Comparison of ENCODE assay signal across 12 mouse cellular contexts in the genomic region with DNA sequence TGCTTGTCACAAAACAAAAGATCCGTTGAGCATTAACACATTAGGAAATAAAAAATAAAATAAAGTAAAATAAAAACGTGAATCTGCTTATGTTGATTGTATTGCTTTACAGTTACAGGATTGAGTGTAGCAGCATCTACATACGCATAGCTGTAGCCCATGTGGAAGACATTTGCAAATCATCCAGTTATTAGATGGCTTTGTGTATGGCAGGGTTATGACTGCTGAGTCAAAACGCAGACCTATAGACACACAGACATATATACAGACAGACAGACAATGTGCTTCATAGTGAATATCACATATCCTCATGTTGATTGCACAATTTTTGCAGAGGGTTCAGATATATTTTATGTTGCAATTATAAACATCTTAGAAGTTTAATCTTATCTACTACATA.
DNase-seq lines count a peak whose midpoint lies in the region; ATAC-seq and TF ChIP-seq lines count a peak whose summit lies in the region.
"Had no signal": no experiment of that assay in that cellular context is flagged by ENCODE, and none has a peak within 500 bp of the region (broad histone marks: within the 10 kb centered on the region; RNA-seq: fewer than 3 reads in every experiment).

No protein-coding gene starts in this region.

- no peaks in the 10 kb centered on the region for H3K36me3 ChIP-seq in forebrain, embryonic 15.5 days
- no peaks in the 10 kb centered on the region for H3K36me3 ChIP-seq in hindbrain, embryonic 15.5 days
- H3K36me3 ChIP-seq in neural tube, embryonic 12.5 days = no peaks in the 10 kb centered on the region

- no peak for TF ChIP-seq CTCF in layer of hippocampus, adult 2 months (conservative IDR thresholded peaks at IDR 0.05)

- no peaks in the 10 kb centered on the region for H3K9me3 ChIP-seq in forebrain, embryonic 15.5 days
- no peaks in the 10 kb centered on the region for H3K9me3 ChIP-seq in hindbrain, embryonic 15.5 days
- no peaks in the 10 kb centered on the region for H3K9me3 ChIP-seq in neural tube, embryonic 12.5 days

- H3K4me1 ChIP-seq in forebrain, embryonic 15.5 days = peaks cover 24% of the 10 kb centered on the region
- H3K4me1 ChIP-seq in hindbrain, embryonic 15.5 days (replicated peaks) = peaks cover 8% of the 10 kb centered on the region
- H3K4me1 ChIP-seq in neural tube, embryonic 12.5 days = peaks cover 7% of the 10 kb centered on the region; the same call in 1 of the 2 replicates

- peak; percentile 65 for ATAC-seq in forebrain, embryonic 15.5 days (replicated peaks)
- ATAC-seq in hindbrain, embryonic 15.5 days (ENCODE audit: low FRiP score, low read depth) = 0 out of 2 replicates have a peak, but pooled peaks have one; percentile 43
- ATAC-seq in neural tube, embryonic 12.5 days (ENCODE audit: low FRiP score, low read depth) = peak; percentile 62
- ATAC-seq: CD4-positive, CD25-positive, alpha-beta regulatory T cell, adult 4 months; lung, postnatal 0 days had no signal

- no peak for DNase-seq in layer of hippocampus, adult 2 months (ENCODE audit: low spot score in 2 of 2)
- DNase-seq in layer of hippocampus, adult 8-10 months (ENCODE audit: low spot score in 2 of 2) = no peak
- no peak for DNase-seq in adrenal gland, postnatal 25 days
- no peak for DNase-seq in ovary, postnatal 14 days (ENCODE audit: low spot score)
- DNase-seq: kidney, postnatal 36 days; spleen, adult 18-20 months had no signal

- no peaks in the 10 kb centered on the region for H3K27me3 ChIP-seq in forebrain, embryonic 15.5 days
- no peaks in the 10 kb centered on the region for H3K27me3 ChIP-seq in hindbrain, embryonic 15.5 days
- no peaks in the 10 kb centered on the region for H3K27me3 ChIP-seq in neural tube, embryonic 12.5 days (replicated peaks)

- H3K4me3 ChIP-seq in layer of hippocampus, adult 2 months = peak overlapping the region; percentile 55
- peak overlapping the region; percentile 39 for H3K4me3 ChIP-seq in forebrain, embryonic 15.5 days
- H3K4me3 ChIP-seq in hindbrain, embryonic 15.5 days = peak overlapping the region; percentile 35
- H3K4me3 ChIP-seq in neural tube, embryonic 12.5 days = no peak overlapping the region

- peak overlapping the region; percentile 85 for H3K27ac ChIP-seq in layer of hippocampus, adult 2 months
- peak overlapping the region; percentile 97 for H3K27ac ChIP-seq in forebrain, embryonic 15.5 days (replicated peaks)
- H3K27ac ChIP-seq in hindbrain, embryonic 15.5 days (replicated peaks) = peak overlapping the region; percentile 95
- H3K27ac ChIP-seq in neural tube, embryonic 12.5 days = peak overlapping the region; percentile 82

- H3K9ac ChIP-seq in forebrain, embryonic 15.5 days (replicated peaks) = peak overlapping the region; percentile 53
- peak overlapping the region; percentile 46 for H3K9ac ChIP-seq in hindbrain, embryonic 15.5 days
- H3K9ac ChIP-seq in neural tube, embryonic 12.5 days = 0 out of 2 replicates have a peak overlapping the region, but pooled peaks have one; percentile 26

- H3K4me2 ChIP-seq in forebrain, embryonic 15.5 days (replicated peaks) = peak overlapping the region; percentile 49
- peak overlapping the region; percentile 57 for H3K4me2 ChIP-seq in hindbrain, embryonic 15.5 days
- peak overlapping the region; percentile 53 for H3K4me2 ChIP-seq in neural tube, embryonic 12.5 days (replicated peaks)
- H3K4me2 ChIP-seq: heart, embryonic 11.5 days had no signal

- WGBS in forebrain, embryonic 15.5 days = 55% methylated on average over 4 of the region's 4 CpGs
- WGBS in hindbrain, embryonic 15.5 days = 38% methylated on average over 4 of the region's 4 CpGs
- 65% methylated on average over 4 of the region's 4 CpGs for WGBS in neural tube, embryonic 12.5 days
